Mouse (Mus musculus) neural tube, embryonic 10.5 days (tissue): Measurements from ENCODE around the gene Pam16.

Experiments used
- DNase-seq: peaks from one replicate; pipeline ENCODE4 v3.0.0-alpha.2; 2017; ENCODE audit warnings: low spot score; ENCODE audit errors: extremely low spot score

Gene Pam16

GRCm38 (mm10) chr16:4611193-4611592 lies 13.6 kb downstream of the Pam16 start:
- no peak for DNase-seq

GRCm38 (mm10) chr16:4608532-4609059 lies 16.2 kb downstream of the Pam16 start:
- no peak for DNase-seq

GRCm38 (mm10) chr16:4607818-4608531 lies 16.8 kb downstream of the Pam16 start:
- DNase-seq = peak; percentile 82

- DNase-seq = no peak
Observed at GRCm38 (mm10) chr16:4606431-4607084, 18.2 kb downstream of the Pam16 start.

GRCm38 (mm10) chr16:4605514-4606131 lies 19.2 kb downstream of the Pam16 start:
- DNase-seq = no peak

GRCm38 (mm10) chr16:4604293-4604837 lies 20.4 kb downstream of the Pam16 start:
- DNase-seq = no peak

- no peak for DNase-seq
Observed at GRCm38 (mm10) chr16:4603453-4603837, 21.3 kb downstream of the Pam16 start.

GRCm38 (mm10) chr16:4602766-4603452 lies 21.9 kb downstream of the Pam16 start:
- no peak for DNase-seq

- no peak for DNase-seq
Observed at GRCm38 (mm10) chr16:4602189-4602588, 22.6 kb downstream of the Pam16 start.

GRCm38 (mm10) chr16:4600701-4601310 lies 24.0 kb downstream of the Pam16 start:
- DNase-seq = no peak

- DNase-seq = no peak
Observed at GRCm38 (mm10) chr16:4599616-4600015, 25.2 kb downstream of the Pam16 start.

- no peak for DNase-seq
Observed at GRCm38 (mm10) chr16:4598891-4599543, 25.8 kb downstream of the Pam16 start.

GRCm38 (mm10) chr16:4598041-4598440 lies 26.7 kb downstream of the Pam16 start:
- DNase-seq = no peak

GRCm38 (mm10) chr16:4597296-4597695 lies 27.5 kb downstream of the Pam16 start:
- DNase-seq = no peak

- no peak for DNase-seq
Observed at GRCm38 (mm10) chr16:4596836-4597235, 28.0 kb downstream of the Pam16 start.

- DNase-seq = peak; percentile 68
Observed at GRCm38 (mm10) chr16:4596141-4596728, 28.6 kb downstream of the Pam16 start.

- no peak for DNase-seq
Observed at GRCm38 (mm10) chr16:4595527-4595963, 29.2 kb downstream of the Pam16 start.

GRCm38 (mm10) chr16:4594814-4595526 lies 29.8 kb downstream of the Pam16 start:
- DNase-seq = no peak
